Comparison of ENCODE assay signal across 20 mouse cellular contexts in genomic region chr9:96320551-96320980, GRCm38 (mm10). TPM values are rescaled to one million over a fixed set of nuclear protein-coding genes. Genes with fewer than 3 reads are reported as not detected.
DNase-seq lines count a peak whose midpoint lies in the region; ATAC-seq and TF ChIP-seq lines count a peak whose summit lies in the region.
"Had no signal": no experiment of that assay in that cellular context is flagged by ENCODE, and none has a peak within 500 bp of the region (broad histone marks: within the 10 kb centered on the region; RNA-seq: fewer than 3 reads in every experiment).

No protein-coding gene starts in this region.

- H3K4me2 ChIP-seq in heart, postnatal 0 days (ENCODE audit: low read depth, low read length), result no peak overlapping the region
- no peak overlapping the region for H3K4me2 ChIP-seq in hindbrain, embryonic 12.5 days (replicated peaks)
- H3K4me2 ChIP-seq: heart, embryonic 11.5 days; limb, embryonic 15.5 days; midbrain, embryonic 13.5 days had no signal

- ATAC-seq in heart, postnatal 0 days (ENCODE audit: insufficient read depth, low read depth), result 0 out of 2 replicates have a peak, but pooled peaks have one; percentile 36
- no peak for ATAC-seq in hindbrain, embryonic 12.5 days (ENCODE audit: low FRiP score)
- ATAC-seq in monocyte, adult 5-6 weeks (replicated peaks; ENCODE audit: insufficient number of reproducible peaks, low FRiP score, low TSS enrichment, poor library complexity, severe bottlenecking), result no peak
- ATAC-seq: hindbrain, embryonic 16.5 days; midbrain, embryonic 13.5 days had no signal

- WGBS in heart, postnatal 0 days, result 80% methylated on average over 6 of the region's 6 CpGs
- WGBS in hindbrain, embryonic 12.5 days, result 89% methylated on average over 6 of the region's 6 CpGs

- H3K27me3 ChIP-seq in heart, postnatal 0 days (ENCODE audit: control insufficient read depth, insufficient read depth, low read length), result no peaks in the 10 kb centered on the region
- H3K27me3 ChIP-seq in hindbrain, embryonic 12.5 days, result no peaks in the 10 kb centered on the region
- H3K27me3 ChIP-seq: limb, embryonic 15.5 days; midbrain, embryonic 13.5 days had no signal

- no peak for TF ChIP-seq CTCF in heart, postnatal 0 days (IDR thresholded peaks at IDR 0.05; ENCODE audit: low read depth)

- no peak for TF ChIP-seq EP300 in heart, postnatal 0 days (IDR thresholded peaks at IDR 0.05; ENCODE audit: low read depth)

- no peak for DNase-seq in heart, postnatal 0 days (ENCODE audit: low spot score)
- no peak for DNase-seq in heart, postnatal 10 days
- DNase-seq in testis, postnatal 10 days (ENCODE audit: low spot score), result peak; percentile 35
- DNase-seq in testis, postnatal 14 days (ENCODE audit: low spot score), result no peak
- DNase-seq in lung, postnatal 36 days, result peak; percentile 48
- no peak for DNase-seq in gastrocnemius, postnatal 10 days
- DNase-seq: adrenal gland, postnatal 36 days; cerebellum, postnatal 25 days; gastrocnemius, postnatal 14 days; kidney, adult 8-10 months; thymus, postnatal 14 days had no signal

- H3K4me1 ChIP-seq in heart, postnatal 0 days (ENCODE audit: control insufficient read depth, insufficient read depth), result no peaks in the 10 kb centered on the region
- peaks cover 7% of the 10 kb centered on the region; the same call in 1 of the 2 replicates for H3K4me1 ChIP-seq in hindbrain, embryonic 12.5 days

- intact Hi-C loops in heart, postnatal 10 days (cut with DNase I), result no loop called here

- H3K9ac ChIP-seq in heart, postnatal 0 days (replicated peaks; ENCODE audit: low read depth, low read length), result no peak overlapping the region
- H3K9ac ChIP-seq in hindbrain, embryonic 12.5 days, result no peak overlapping the region
- H3K9ac ChIP-seq: limb, embryonic 15.5 days; midbrain, embryonic 13.5 days had no signal

- no peaks in the 10 kb centered on the region for H3K9me3 ChIP-seq in heart, postnatal 0 days (replicated peaks; ENCODE audit: control insufficient read depth, low read length)
- no peaks in the 10 kb centered on the region for H3K9me3 ChIP-seq in hindbrain, embryonic 12.5 days (replicated peaks)
- H3K9me3 ChIP-seq: embryonic facial prominence, embryonic 10.5 days; G1E; limb, embryonic 15.5 days; midbrain, embryonic 13.5 days had no signal

- no peak overlapping the region for H3K4me3 ChIP-seq in heart, postnatal 0 days (ENCODE audit: low read depth, low read length)
- H3K4me3 ChIP-seq in hindbrain, embryonic 12.5 days, result no peak overlapping the region
- H3K4me3 ChIP-seq: embryonic facial prominence, embryonic 10.5 days; limb, embryonic 15.5 days; midbrain, embryonic 13.5 days had no signal

- H3K36me3 ChIP-seq in heart, postnatal 0 days (replicated peaks; ENCODE audit: control insufficient read depth, insufficient read depth, low read length), result peaks cover 30% of the 10 kb centered on the region
- peaks cover 42% of the 10 kb centered on the region for H3K36me3 ChIP-seq in hindbrain, embryonic 12.5 days

- H3K27ac ChIP-seq in heart, postnatal 0 days (ENCODE audit: low read depth), result no peak overlapping the region
- H3K27ac ChIP-seq in hindbrain, embryonic 12.5 days, result no peak overlapping the region
- H3K27ac ChIP-seq: embryonic facial prominence, embryonic 10.5 days; limb, embryonic 15.5 days; macrophage; midbrain, embryonic 13.5 days had no signal

RNA-seq across cellular contexts. Expression of gene Atp1b3, which starts 43.7 kb away (rescaled TPM):
- 46.4 and 52.6 TPM in 2 replicates for total RNA-seq in heart, postnatal 0 days (2014; rRNA removed; ENCODE audit: low replicate concordance)
- 107 and 109 TPM in 2 replicates for polyA plus RNA-seq in heart, postnatal 0 days (2015; fragmentation: Nextera tagmentation; extraction: Ambion mirVana)
- total RNA-seq in heart, postnatal 10 days (2021), result 10 to 100 TPM; 74.1 to 76.5 TPM
- 166 and 167 TPM in 2 replicates for polyA plus RNA-seq in hindbrain, embryonic 12.5 days (2016; fragmentation: Nextera tagmentation; extraction: Ambion mirVana)
- total RNA-seq in monocyte, adult 5-6 weeks (2017), result 298 to 398 TPM (median 324 TPM) in 3 replicates
- total RNA-seq in gastrocnemius, postnatal 10 days (2021), result 10 to 100 TPM; 61.5 to 66.8 TPM

Comparison
In these comparisons a context has a peak if more than half of its experiments do, and no peak if none do; other contexts are left out.
1. DNase-seq: peak in testis, postnatal 10 days (single experiment) and lung, postnatal 36 days (single experiment); none in heart, postnatal 0 days (single experiment), heart, postnatal 10 days (0 of 2), testis, postnatal 14 days (single experiment) and gastrocnemius, postnatal 10 days (single experiment).